Mouse (Mus musculus) c-Kit-positive CD71-positive TER-119-negative erythroid progenitor cells, embryonic 14.5 days (primary cell): ENCODE results near the gene Mog.

Source experiments
- DNase-seq: peaks from one replicate; pipeline ENCODE4 v3.0.0-alpha.2; 2013; ENCODE audit warnings: low read depth

The Mog gene

GRCm38 (mm10) chr17:37022628-37023576 lies at the start of gene Mog:
Gene Mog (minus strand): TSS chr17:37023398.
- DNase-seq: no peak

DNA sequence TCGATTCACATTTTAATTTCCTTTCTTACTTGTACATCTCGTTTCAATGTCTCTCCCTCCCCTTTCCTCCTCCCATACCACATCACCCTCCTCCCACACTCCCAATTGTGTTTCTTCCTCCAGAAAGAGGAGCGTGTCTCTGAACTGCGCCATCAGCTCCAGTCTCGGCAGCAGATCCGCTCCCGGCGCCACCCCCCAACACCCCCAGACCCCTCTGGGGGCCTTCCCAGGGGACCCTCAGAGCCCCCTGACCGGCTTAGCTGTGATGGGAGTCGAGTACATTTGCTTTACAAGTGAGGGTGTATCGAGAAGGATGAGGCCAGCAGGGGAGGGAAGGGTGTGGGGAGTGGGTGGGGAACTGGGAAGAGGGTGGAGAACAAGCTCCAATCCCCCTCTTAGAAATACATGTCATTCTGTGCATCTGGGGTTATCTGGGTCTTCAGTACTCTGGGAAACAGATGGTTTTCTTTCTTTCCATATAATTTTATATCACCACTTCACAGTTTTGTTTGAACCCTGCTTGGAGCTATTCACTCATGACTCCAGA lies 49.6 kb upstream of the Mog start:
- no peak for DNase-seq

GRCm38 (mm10) chr17:37072080-37072729 lies 49.0 kb upstream of the Mog start:
- DNase-seq: no peak

GRCm38 (mm10) chr17:37070121-37070520 lies 46.9 kb upstream of the Mog start:
- DNase-seq: no peak

DNA sequence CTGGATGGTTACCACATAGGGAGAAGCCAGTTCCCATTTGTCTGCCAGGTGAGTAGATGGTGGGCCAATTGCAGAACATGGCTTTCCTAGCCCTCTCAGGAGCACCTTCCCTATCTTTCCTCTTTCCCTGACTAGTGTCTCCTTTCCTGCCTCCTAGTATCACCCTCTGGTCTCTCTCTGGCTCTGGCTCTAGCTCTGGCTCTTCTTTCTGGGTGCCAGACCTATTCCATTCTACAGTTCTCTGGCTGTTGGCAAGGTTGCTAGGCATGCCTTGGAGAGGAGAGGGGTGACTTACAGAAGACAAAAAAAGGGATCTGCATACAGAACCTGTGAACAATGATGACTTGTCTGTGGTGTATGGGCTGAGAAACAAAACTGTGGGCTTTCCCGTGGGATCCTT lies 44.7 kb upstream of the Mog start:
- no peak for DNase-seq

GRCm38 (mm10) chr17:37065993-37066392 lies 42.8 kb upstream of the Mog start:
- DNase-seq: no peak

GRCm38 (mm10) chr17:37063686-37064495 lies 40.7 kb upstream of the Mog start:
- no peak for DNase-seq

GRCm38 (mm10) chr17:37063063-37063462 lies 39.9 kb upstream of the Mog start:
- no peak for DNase-seq

GRCm38 (mm10) chr17:37062101-37062641 lies 39.0 kb upstream of the Mog start:
- DNase-seq: no peak

DNA sequence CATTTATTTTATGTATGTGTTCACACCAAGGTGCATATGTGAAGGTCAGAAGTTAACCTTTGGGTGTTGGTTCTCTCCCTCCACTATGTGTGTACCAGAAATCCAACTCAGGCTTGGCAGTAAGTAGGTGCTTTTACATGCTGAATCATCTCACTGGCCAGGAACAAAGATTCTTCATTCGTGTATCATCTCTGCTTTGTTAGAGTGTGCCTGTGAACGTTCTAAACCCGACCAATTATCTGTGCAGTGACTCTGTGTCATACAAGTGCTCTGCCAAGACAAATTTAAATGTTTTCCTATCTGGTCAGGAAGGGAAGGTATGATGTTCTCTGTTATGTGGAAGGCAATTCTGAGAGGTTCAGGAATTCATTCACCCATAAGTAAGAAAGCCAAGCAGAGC lies 38.2 kb upstream of the Mog start:
- DNase-seq: no peak

DNA sequence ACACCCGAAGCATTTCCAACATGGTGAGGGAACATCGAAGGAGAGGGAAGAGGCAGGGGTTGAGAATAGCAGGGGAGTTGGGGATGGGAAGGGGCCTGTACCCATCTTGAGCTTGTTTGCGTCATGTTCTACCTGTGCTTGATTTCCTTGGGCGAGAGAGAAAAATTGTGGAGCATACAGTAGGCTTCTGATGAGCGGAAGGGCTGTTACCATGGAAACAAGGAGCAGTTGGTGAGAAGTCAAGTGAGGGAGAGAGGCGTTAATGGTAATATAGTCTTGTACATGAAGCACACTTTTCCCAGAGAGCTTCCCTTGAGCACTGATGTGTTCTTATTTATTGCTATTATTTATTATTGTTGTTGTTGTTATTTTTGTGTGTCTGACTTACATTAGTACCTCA lies 33.8 kb upstream of the Mog start:
- no peak for DNase-seq

DNA sequence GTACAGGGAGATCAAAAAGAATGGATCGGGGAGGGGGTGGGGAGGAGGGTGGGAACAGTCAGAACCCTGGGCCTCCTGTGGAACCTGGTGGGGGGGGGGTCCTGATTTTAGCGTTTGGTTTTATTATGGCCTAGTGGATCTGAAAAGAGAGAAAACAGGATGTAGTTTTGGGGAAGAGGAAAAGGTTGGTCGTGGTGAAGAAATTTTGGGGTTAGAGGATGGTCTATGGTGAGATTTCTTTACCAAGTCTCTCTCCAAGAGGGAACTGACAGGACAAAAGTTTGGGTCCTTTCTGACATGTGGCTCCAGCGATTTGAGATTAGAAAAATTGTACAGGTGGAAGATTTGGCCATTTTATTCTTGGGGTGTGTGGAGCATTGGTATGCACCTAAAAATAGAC lies 28.5 kb upstream of the Mog start:
- DNase-seq: no peak

DNA sequence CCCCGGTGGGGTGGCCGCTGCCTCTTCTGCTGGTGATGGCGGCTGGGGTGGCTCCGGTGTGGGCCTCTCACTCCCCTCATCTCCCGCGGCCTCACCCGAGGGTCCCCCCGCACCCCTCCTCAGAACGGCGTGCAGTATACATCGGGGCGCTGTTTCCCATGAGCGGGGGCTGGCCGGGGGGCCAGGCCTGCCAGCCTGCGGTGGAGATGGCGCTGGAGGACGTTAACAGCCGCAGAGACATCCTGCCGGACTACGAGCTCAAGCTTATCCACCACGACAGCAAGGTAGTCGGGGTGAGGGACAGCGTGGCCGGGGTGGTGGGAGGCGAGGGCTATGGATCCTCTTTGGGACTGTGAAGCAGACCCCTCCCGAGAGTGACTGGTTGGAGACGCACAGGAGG lies 27.7 kb upstream of the Mog start:
- DNase-seq: no peak

DNA sequence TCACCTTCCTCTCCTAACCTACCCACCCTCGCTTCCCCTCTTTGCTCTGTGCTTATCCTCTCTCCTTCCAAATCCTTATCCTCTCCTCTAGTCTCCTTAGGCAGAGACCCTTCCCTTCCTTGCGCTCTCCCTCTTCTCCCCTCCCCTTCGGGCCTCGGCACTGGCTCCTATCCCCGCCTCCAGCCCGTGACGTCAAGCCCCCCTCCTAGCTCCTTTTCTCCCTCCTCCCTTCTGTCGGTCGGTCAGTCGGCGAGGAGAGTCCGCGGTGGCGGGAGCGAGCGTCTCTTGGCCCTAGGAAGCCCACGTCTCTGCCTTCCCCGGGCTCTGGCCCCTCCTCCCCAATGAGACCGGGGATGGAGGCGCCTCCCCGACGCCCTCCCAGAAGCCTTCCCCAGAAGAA lies 27.2 kb upstream of the Mog start:
- DNase-seq: no peak

- no peak for DNase-seq
Observed at GRCm38 (mm10) chr17:37049570-37050310, 26.5 kb upstream of the Mog start.

DNA sequence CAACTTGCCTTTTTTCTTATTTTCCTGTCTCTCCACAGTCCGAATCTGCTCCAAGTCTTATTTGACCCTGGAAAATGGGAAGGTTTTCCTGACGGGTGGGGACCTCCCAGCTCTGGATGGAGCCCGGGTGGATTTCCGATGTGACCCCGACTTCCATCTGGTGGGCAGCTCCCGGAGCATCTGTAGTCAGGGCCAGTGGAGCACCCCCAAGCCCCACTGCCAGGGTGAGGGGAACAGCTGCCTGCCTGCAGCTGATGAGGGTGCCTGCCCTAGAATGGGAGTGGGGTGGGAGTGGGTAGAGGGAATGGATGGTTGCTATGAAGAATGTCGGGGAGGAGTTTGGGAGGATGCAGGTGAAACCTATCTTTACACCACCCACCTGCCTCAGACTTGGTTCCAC lies 25.2 kb upstream of the Mog start:
- no peak for DNase-seq

DNA sequence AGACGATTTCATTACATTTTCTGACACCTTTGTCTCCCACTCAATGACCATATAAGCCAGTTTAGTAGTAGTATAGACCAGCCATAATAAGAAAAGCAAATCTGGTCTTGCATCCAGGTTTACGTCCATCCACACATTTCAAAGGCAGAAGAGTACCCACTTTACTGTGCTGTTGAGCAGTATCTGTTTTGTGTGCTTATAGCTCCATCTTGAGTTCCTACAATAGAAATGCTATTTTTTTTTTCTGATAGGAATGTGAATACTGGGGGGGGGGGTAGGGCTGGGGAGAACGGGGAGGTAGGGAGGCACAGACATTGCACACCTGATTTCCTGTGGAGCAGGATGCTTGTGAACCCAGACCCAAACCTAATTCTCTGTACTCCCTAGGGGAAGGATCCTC lies 24.8 kb upstream of the Mog start:
- no peak for DNase-seq

- no peak for DNase-seq
Observed at GRCm38 (mm10) chr17:37047332-37047976, 24.3 kb upstream of the Mog start.

GRCm38 (mm10) chr17:37046312-37047112 lies 23.3 kb upstream of the Mog start:
- no peak for DNase-seq
